Mouse (Mus musculus) thymus, postnatal 14 days (tissue): ENCODE results near the gene Ppfibp1.
"Not testable (repeated sequence)": the region's sequence is repeated elsewhere in the genome, so short reads cannot be mapped to it uniquely, and the experiment has no call there.

Source experiments
- DNase-seq: peaks from one replicate; pipeline ENCODE4 v3.0.0; 2021

The Ppfibp1 gene

DNA sequence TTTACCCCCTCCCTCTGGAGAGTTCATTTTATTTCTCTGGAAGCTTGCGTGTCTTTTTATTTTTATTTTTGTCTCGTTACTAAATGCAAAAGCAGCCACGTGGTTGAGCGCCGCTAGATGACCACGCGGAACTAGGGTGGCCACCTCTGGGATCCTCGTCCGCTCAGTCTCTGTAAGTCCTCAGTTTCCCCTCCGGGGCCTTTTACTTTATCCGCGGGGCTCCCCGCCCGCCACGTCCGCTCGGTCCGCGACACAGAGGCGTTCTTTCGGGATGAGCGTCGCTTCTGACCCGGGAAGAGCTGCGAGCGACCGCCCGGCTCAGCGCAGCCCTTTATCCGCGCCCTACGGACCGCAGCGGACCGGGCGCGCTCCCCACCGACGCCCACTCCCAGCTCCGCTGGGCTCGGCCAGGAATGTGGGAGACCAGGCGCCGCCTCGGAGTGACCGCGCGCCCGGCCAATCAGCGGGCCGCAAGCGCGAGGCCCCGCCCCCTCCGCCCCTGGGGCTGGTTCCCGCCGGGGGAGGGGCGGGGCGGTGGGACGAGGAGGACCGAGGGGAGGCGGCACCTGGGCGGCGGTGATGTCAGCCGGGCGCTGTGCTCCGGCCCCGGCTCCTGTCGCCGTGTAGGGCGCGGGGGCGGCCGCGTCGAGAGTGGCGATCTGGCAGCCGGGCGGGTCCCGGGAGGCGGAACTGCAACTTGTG is at the start of gene Ppfibp1:
Gene Ppfibp1 (plus strand): TSS at position 530 of the 702 bp plus-strand sequence.
- DNase-seq = peak; percentile 95

DNA sequence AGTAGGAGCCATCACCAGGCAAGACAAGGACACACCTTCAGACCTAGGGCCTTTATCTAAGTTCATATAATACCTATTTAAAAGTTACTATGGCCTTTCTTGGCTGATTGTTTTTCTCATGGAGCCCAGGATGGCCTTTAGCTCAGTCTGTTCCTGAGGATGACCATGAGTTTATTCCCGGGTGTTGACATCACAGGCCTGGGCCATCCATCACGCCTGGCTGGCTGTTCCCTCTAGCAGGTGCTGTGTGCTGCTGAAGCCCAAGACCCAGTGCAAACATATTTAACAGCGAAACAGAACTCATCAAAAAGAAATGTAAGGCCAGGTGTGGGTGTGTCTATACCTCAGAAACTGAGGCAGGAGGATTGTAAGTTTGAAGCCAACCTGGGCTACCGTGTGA is 49.4 kb upstream of the Ppfibp1 start:
- no peak for DNase-seq

DNA sequence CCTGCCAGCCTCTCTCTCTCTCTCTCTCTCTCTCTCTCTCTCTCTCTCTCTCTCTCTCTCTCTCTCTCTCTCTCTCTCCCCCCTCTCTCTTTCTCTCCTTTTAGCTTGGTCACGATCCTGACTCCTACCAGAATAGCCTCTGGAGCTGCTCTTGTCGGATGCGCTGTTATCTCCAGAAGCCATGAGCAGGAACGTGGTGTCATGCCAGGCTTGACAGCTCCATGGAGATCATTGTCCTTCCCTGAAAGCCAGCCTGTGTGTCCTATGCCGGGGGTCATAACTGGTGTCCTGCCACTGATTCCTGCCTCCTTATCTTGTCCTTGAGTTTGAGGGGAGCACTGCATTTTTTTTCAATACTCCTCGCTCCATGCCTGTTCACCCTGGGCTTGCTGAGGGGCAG is 43.4 kb upstream of the Ppfibp1 start:
- no peak for DNase-seq

DNA sequence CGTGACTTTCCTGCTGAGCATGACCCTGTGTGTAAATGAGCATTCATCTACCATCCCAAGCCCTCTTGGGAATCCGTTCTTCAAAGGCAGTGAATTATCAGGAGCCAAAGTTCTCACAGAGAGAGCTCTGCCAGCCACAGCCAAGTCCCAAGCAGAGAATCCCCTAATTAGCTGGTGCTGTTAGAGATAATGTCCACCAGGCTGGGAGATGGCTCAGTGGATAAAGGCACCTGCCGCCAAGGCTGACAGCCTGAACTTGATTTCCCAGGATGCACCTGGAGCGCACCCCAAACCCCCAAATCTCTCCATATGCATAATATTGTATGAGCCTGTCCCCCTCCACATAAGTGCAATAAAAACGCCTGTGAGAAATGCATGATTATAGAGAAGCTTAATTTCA is 42.9 kb upstream of the Ppfibp1 start:
- no peak for DNase-seq

DNA sequence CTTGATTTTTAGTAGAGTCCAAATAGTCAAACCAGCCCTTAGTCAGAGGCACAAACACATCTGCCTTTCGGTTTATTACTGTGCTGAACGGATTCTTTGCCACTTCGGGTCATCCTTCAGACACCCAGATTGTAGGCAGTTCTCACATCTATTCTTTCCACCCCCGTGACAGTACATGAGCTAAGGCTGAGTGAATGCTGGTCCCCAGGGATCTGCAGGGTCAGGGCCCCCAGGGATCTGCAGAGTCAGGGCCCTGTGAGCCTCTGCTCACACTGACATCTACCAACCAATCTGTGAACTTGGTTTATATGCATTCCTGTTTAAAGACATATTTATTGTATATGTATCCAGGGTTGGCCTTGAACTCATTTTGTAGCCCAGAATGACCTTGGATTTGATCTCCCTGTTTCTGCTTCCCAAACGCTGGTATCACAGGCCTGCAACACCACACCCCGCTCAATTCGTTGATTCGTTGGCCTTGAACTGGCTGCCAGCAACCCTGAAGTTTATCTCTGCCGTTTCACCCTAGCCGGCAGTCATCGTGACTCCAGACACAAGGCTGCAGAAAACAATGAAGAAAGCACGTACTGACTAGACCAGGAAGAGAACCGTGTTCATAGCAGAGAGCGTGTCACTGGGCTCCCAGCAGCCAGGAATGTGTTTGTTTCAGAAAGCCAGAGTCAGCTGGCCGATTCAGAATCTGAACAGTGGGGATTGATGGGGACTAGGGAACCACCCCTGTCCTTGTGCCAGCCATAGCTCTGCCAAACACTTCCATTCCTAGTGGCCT is 42.1 kb upstream of the Ppfibp1 start:
- DNase-seq = no peak

DNA sequence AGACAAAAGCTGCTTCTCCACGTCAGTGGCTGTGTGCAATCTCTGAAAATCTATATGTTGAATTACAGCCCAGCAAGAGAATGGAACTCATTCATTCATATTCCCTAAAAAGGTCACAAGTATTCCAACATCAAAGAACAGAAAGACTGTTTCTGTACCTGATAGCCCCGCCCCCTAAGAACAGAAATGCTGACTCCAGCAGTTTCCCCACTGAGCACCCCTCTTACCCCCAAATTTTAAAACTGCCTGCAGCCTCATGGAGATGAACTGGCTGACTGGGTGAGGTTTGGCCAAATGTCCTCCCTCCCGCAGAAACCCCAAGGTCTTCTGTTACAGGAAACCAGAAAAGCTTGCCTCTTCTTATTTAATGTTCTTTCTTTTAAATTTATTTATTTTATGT is 40.9 kb upstream of the Ppfibp1 start:
- no peak for DNase-seq

DNA sequence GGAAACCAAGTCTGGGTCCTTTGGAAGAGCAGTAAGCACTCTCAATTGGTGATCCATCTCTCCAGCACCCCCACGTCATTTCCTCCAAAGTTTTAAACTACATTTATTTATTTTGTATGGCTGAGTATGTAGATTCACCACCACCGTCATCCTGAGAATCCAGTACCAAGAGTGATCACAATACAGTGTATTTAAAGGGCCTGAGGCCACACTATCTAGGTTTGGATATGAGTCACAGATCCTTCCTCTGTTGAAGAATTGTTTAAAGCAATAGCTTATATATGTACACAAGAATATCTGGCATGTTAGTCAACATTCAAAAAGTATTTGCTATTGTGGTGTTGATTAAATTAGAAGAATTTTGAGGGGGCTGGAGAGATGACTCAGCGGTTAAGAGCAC is 40.0 kb upstream of the Ppfibp1 start:
- no peak for DNase-seq

DNA sequence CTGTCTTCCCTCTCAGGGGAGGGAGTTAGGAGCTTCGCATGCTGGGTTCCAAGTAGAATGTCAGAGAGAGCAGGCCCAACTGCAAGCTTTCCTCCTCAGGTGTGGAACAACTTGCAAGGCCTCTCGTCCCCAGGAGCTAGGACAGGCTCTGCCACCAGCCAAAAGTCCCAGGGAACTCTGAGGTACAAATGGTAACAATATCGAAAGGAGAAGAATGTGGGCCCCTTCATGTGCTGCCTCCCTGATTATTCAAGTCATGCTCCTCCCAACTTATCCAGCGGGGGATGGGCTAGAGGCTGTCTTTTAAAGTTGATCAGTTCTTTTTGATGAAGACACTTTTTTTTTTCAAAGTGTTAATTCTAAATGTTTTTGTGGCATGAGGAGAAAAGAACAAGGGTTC is 38.2 kb upstream of the Ppfibp1 start, which contains the start of gene Smco2:
Gene Smco2 (plus strand): TSS at position 55 of the 400 bp plus-strand sequence.
- no peak for DNase-seq

DNA sequence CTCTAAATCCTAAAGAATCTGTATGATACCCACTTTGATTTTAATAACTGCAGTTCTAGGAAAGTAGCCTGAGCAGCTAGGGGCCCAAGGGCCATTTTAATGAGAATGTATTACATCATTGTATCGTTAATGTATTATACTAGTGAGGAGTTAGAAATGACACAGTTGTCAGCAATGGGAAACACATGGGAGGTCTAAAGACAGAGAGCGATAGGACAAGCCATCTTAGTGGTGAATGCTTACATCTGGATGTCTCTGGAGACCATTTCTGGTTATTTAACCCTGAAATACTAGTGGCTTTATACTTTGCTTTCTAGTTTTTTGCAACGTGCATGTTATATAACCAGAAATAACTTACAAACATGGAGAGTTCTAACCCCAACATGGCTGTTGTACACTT is 36.4 kb upstream of the Ppfibp1 start:
- DNase-seq = no peak

DNA sequence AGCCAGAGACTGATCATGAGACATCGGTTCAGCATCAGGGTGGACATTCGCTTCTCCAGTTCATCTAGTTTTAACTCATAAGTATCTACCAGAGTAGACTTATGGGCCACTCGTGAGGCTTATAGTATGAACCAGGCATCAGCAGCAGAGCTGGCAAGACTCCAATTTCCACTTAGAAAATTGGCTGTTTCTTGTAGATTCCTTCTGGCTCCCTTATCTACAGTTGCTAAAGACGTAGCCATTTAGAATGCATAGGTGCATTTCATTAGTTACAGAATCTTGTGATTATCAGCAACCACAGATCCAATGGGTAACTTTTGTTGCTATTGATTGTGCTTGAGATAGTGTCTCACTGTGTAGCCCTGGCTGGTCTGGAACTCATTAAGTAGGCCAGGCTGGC is 35.5 kb upstream of the Ppfibp1 start:
- no peak for DNase-seq

DNA sequence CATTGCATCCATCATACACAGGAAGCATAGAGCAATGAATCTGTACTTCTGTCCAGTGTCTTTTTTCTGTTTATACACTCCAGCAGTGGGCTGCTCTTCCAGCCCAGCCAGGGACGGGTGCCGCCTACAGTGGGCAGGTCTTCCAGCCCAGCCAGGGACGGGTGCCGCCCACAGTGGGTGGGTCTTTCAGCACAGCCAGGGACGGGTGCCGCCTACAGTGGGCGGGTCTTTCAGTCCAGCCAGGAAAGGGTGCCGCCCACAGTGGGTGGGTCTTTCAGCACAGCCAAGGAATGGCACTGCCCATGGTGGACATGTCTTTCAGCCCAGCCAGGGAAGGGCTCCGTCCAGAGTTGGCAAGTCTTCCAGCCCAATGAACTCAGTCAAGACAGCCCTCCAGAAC is 33.1 kb upstream of the Ppfibp1 start:
- DNase-seq = no peak

DNA sequence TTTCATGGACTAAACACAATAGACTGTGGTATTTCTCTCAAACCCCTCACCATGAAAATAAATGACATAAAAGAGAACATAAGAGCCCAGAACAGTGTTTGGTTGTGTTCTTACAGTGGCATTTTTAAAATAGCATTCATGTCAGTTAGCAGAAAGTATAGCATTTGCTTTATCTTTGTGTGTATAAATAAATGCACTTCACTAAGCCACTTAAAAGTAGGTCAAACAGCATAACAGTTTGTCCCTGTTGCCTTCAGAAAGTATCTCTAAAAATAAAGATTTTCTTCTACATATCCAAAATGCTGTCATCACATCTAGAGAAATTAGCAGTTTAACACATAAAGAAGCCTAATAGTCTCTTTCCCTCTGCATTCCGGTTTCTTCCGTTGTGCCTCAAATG is 30.9 kb upstream of the Ppfibp1 start:
- DNase-seq = no peak

DNA sequence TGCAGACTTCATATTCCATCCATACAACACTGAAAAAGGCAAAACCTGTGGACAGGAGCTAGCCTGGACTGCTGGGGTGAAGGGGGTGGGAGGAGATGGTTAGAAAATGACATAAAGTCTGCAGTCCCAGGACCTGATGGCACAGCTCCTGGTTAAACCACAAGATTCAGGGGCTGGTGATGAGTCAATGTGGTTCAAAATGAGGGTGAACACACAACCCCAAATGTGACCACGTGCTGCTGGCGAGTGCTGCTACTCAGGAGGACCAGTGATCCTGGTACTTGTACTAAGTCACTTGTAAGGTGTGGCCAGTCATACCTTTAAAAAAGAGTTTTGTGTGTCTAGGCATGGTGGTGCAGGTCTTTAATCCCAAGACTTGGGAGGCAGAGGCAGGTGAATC is 25.1 kb upstream of the Ppfibp1 start:
- no peak for DNase-seq

DNA sequence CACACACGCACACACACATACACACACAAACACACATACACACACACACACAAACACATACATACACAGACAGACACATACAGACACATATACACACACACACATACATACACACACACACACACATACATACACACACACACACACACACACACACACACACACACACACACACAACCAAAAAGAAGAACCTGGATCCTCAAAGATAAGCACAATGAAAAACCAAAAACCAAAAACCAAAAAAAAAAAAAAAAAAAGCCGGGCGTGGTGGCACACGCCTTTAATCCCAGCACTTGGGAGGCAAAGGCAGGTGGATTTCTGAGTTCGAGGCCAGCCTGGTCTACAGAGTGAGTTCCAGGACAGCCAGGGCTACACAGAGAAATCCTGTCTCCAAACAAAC is 23.9 kb upstream of the Ppfibp1 start:
- not testable (repeated sequence) for DNase-seq

DNA sequence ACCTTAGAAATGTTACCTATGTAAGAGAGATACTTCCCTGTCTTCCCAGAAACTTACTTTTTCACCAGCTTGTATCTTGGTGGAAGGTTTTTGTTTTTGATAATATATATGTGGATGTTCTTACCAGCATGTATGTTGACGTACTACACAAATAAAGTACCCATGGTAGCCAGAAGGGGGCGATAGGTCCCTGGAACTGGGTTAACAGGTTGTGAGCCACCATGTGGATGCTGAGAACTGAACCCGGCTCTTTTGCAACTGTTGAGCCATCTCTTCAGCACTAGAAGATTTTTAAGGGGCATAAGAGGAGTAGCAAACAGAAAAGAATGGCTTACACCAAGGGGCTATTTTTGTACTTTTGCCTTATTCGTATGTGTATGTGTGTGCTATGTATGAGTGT is 22.6 kb upstream of the Ppfibp1 start:
- DNase-seq = peak; percentile 20

DNA sequence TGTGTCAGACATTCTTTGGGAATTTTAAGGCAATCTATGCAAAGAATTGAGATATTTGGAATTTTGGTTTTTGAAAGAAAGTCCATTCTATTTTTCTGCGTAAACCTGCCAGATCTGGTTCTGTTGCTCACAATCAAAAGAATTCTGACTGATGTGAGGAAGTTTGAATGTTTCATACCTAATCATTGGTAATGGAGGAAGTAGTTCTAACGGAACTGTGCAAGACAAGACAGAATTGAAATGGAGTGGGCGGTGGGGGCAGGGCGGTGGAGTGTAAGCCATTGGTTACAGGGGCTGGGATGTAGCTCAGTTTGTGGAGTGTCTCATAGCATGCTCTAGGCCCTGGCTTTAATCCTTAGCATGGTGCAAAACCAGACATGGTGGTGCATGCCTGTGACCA is 16.3 kb upstream of the Ppfibp1 start:
- peak; percentile 12 for DNase-seq

DNA sequence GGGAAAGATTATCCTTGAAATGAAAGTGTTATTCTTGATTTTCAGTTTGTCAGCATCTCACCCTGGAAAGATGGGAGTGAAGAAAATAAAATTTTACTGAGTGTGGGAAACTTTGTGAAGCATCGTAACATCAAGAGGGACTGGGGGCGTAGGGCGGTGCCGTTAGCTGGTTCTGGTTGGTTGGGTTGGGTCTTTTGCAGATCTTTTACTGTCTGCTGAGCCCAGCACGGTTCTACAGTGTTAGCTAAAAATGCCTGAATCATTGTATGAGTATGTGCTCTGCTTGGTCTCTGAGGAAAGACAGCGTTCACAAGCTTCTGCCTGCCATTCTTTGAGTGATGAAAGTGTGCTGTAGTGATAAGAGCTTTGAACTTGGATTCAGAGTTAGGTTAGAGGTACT is 13.9 kb upstream of the Ppfibp1 start:
- no peak for DNase-seq

DNA sequence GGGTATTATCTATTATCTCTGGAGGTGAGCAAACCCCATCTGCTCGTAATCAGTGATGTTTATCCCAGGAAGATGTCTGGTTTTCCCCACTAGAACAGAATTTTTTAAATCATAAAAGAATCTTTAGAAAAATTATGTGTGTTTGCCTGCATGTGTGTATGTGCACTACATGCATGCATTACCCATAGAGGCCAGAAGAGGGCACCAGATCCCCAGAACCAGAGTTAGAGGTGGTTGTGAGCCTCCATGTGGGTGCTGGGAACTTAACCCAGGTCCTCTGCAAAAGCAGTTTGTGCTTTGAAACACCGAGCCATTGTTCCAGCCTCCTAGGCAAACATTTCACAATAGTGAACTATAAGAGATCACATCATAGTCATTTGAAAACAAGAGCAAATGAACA is 11.5 kb upstream of the Ppfibp1 start:
- no peak for DNase-seq

DNA sequence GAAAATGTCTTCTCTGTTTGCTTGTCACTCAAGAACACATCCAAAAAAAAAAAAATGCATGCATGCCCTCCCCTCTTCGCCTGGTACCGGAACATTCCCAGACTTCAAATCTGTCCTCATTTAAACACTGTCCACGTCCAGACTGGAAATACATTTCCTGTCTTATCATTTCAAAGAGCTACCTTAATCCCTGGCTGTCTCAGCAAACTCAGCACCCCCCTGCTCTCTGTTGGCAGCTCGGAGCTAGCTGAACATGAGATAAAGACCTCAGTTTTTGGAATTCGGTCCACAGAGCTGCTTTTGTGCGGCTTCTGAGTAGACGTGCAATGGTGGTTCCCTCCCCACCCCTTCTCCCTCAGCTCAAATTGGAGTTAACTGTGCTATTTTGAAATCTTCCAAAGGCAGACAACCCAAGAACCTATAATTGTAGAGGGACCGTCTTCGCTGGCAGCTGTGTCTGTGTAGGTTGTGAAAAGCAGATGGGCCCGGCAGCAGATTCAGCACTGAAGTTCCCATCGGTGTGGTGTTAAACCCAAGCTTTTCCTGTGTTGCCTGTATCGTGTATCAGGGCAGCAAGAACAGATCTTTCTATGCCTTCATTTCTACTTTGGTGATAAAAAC is 10.8 kb upstream of the Ppfibp1 start:
- no peak for DNase-seq

DNA sequence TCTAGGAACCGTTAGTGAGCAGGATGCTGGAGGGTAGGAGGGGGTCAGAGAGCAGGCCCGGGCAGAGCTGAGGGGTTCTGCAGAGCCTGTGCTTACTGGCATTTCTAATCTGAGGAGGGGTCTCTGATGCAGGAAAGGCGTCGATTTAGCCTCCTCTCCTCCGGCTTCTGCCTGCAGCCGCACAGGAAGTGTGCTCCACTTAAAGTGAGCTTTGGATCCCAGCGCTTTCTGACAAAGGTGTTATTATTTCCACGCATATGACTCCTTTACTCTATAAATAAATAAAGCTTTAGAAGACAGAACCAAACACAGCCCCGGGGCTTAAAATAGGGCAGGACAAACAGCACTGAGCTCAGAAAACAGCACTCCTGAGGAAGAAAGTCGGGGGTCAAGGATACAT is 9.4 kb upstream of the Ppfibp1 start:
- DNase-seq = no peak

DNA sequence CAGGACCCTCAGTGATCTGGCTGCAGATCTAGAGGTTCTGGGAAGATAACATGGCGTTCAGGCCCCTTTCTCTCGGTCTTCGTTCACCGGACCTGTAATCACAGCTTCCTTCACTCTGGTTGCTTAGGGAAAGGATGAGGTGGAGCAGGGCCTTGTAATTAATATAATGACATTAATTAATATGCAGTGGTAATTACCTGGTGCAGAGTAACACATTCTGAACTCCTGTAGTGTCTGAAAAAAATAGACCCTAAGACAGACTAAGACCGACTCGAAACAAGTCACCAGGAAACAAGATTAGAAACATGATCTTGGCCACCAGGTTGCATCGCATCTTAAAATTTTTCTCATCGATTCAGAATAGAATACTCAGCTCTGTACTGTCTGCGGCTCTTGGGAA is 8.4 kb upstream of the Ppfibp1 start:
- no peak for DNase-seq

DNA sequence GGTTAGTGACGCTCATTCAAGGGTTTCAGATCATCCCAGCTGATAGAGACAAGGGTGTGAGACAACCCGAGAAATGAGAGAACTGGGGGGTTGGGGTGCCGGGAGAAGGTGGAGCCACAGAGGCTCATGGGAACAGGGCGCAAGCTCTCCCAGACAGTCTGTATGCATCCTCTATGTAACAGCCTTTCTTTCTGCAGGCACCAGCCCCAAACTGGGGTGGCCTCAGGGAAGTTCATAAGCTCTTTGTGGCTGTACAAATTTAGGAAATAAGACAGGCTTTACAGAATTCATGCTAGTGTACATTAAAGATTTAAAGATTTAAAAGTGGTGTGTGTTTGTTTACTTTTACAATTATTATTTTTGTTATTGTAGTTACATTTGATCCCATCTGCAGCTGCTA is 8.0 kb upstream of the Ppfibp1 start:
- no peak for DNase-seq

DNA sequence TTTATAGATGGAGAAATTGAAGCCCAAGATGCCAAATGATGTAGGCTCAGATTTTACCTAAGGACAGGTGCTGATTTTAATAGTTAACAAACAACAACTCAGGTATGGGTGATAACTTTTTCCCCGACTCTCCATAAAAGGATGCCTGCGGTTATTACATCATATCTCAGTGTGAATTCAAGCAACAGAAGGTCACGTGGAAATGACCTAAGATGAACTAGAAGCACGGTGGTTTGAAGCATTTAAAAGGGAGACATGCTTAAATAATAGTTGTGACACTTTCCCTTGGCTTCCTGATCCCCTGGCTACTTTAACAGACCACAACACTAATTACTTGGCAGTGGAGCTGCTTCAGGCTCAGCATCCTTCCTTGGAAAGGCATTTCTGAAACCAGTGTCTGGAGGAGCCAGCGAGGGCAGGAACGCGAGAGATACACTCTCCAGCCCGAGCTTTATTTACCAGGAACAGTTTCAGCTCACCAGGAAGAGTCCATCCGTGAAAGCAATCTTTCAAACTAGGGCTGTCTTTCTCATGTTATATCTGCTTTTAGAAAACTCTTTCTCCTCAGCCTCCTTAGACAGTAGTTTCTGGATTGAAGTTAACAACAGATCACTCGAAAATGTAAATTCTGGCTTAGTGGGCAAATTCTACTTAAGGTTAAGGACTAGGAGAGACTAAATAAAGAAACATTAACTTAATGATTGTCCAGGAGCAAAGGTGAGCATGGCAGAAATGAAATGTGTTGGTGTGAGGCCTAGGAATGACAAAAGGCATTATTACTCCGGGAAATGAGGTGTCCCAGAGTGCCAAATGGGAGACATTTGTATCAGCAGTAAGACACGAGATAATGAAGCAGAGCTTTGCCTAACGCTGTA is 6.2 kb upstream of the Ppfibp1 start:
- DNase-seq = no peak
